Mouse (Mus musculus): Measurements from ENCODE around the gene Ccdc137. TPM values are rescaled to one million over a fixed set of nuclear protein-coding genes. Genes with fewer than 3 reads are reported as not detected.

The Ccdc137 gene
- polyA plus RNA-seq, 1 experiment from 2014 or later: 15.2 TPM

GRCm38 (mm10) chr11:120492024-120492877 lies 34.3 kb downstream of the Ccdc137 start:
- Histone ChIP-seq H3K27ac (ENCODE audit: low read length) (peak overlapping the region; percentile 89), H3K4me2 (ENCODE audit: low read depth, low read length) (peak overlapping the region; percentile 98), H3K27me3 (ENCODE audit: control insufficient read depth, insufficient read depth, low read depth, low read length) (no peaks in the 10 kb centered on the region), H3K4me1 (ENCODE audit: control insufficient read depth, low read depth, low read length) (peaks cover 35% of the 10 kb centered on the region), H3K4me3 (ENCODE audit: low read depth, low read length) (peak overlapping the region; percentile 93), H3K36me3 (ENCODE audit: control insufficient read depth, insufficient read depth) (peaks cover 17% of the 10 kb centered on the region), H3K9ac (ENCODE audit: low read depth, low read length) (peak overlapping the region; percentile 93), H3K9me3 (replicated peaks; ENCODE audit: control insufficient read depth, low read length) (no peaks in the 10 kb centered on the region)
- ATAC-seq (ENCODE audit: low read depth): peak; percentile 50
- under 1% methylated on average over 47 of the region's 48 CpGs for WGBS (ENCODE audit: insufficient replicate concordance)

DNA sequence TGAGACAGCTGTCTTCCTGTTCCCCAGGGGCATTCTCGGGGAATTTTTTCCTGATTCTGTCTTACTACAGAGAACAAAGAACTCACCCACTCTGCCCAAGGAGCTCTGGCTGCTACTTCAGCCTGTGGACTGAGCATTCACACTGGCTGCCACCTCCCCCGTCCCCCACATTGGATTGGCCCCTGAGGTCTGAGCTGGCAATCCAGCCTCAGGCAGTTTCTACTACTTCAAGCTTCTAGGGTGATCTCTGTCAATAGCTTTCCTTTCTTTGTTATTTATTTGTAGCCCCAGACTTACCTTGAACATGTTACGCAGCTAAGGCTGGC lies 34.9 kb downstream of the Ccdc137 start:
- Histone ChIP-seq H3K27me3 (ENCODE audit: control insufficient read depth, insufficient read depth, low read depth, low read length) (no peaks in the 10 kb centered on the region), H3K9ac (ENCODE audit: low read depth, low read length) (peak overlapping the region; percentile 93), H3K27ac (ENCODE audit: low read length) (peak overlapping the region; percentile 89), H3K4me1 (ENCODE audit: control insufficient read depth, low read depth, low read length) (peaks cover 35% of the 10 kb centered on the region), H3K4me2 (ENCODE audit: low read depth, low read length) (peak overlapping the region; percentile 98), H3K4me3 (ENCODE audit: low read depth, low read length) (peak overlapping the region; percentile 93), H3K36me3 (ENCODE audit: control insufficient read depth, insufficient read depth) (peaks cover 14% of the 10 kb centered on the region), H3K9me3 (replicated peaks; ENCODE audit: control insufficient read depth, low read length) (no peaks in the 10 kb centered on the region)
- ATAC-seq (ENCODE audit: low read depth): no peak
- WGBS (ENCODE audit: insufficient replicate concordance): 35% methylated on average over 3 of the region's 3 CpGs

DNA sequence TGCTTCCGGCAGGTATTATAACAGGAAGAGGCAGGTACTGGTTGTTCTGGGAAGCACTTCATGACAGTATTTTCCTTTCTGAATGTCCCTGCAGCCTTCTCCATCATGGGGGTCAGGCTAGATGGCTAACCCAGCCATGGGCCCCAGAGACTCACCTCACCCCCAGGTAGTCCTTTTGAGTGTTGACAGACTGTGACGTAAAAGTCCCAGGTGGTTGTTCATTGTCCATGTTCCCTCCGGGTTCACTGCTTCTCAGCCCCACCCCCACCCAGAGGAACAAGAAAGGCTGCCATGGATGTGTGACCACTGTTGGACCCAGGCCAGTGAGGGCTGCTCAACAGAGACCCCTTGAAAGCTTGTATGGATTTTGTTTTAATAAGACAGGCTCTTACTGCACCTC lies 35.4 kb downstream of the Ccdc137 start:
- peaks cover 35% of the 10 kb centered on the region for H3K4me1 ChIP-seq (ENCODE audit: control insufficient read depth, low read depth, low read length)
- WGBS (ENCODE audit: insufficient replicate concordance): 71% methylated on average over 3 of the region's 3 CpGs
- ATAC-seq (ENCODE audit: low read depth): no peak
- H3K27ac ChIP-seq (ENCODE audit: low read length): peak overlapping the region; percentile 89
- H3K9me3 ChIP-seq (replicated peaks; ENCODE audit: control insufficient read depth, low read length): no peaks in the 10 kb centered on the region
- H3K4me2 ChIP-seq (ENCODE audit: low read depth, low read length): peak overlapping the region; percentile 98
- peaks cover 16% of the 10 kb centered on the region for H3K36me3 ChIP-seq (ENCODE audit: control insufficient read depth, insufficient read depth)
- H3K4me3 ChIP-seq (ENCODE audit: low read depth, low read length): peak overlapping the region; percentile 93
- peak overlapping the region; percentile 93; the same call in 1 of the 2 replicates for H3K9ac ChIP-seq (ENCODE audit: low read depth, low read length)
- no peaks in the 10 kb centered on the region for H3K27me3 ChIP-seq (ENCODE audit: control insufficient read depth, insufficient read depth, low read depth, low read length)

DNA sequence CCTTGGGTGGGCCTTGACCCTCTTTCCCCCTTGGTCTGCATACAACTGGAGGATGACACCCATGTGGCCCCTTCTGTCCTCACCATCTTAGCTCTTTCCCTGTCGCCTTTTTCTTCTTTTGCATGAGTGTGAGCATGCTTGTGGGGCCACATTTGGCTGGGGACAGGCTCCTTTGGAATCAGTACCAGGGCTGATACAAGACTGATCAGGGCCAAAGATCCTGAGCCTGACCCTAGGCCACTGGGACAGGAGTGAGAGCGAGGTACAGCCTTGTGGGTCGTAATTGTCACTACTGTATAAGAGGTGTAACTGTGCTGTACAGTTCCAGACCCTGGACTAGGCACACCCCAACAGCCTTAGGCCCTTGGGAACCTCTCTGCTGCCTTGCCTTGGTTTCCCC lies 36.0 kb downstream of the Ccdc137 start:
- Histone ChIP-seq H3K9me3 (replicated peaks; ENCODE audit: control insufficient read depth, low read length) (no peaks in the 10 kb centered on the region), H3K4me3 (ENCODE audit: low read depth, low read length) (no peak overlapping the region), H3K9ac (ENCODE audit: low read depth, low read length) (no peak overlapping the region), H3K27ac (ENCODE audit: low read length) (no peak overlapping the region), H3K27me3 (ENCODE audit: control insufficient read depth, insufficient read depth, low read depth, low read length) (no peaks in the 10 kb centered on the region), H3K4me1 (ENCODE audit: control insufficient read depth, low read depth, low read length) (peaks cover 35% of the 10 kb centered on the region), H3K36me3 (ENCODE audit: control insufficient read depth, insufficient read depth) (peaks cover 17% of the 10 kb centered on the region), H3K4me2 (ENCODE audit: low read depth, low read length) (0 out of 2 replicates have a peak overlapping the region, but pooled peaks have one; percentile 98)
- 68% methylated on average over 3 of the region's 3 CpGs for WGBS (ENCODE audit: insufficient replicate concordance)
- ATAC-seq (ENCODE audit: low read depth): no peak

GRCm38 (mm10) chr11:120497436-120497835 lies 39.5 kb downstream of the Ccdc137 start:
- no peak for ATAC-seq (ENCODE audit: low read depth)
- 85% methylated on average over 3 of the region's 3 CpGs for WGBS (ENCODE audit: insufficient replicate concordance)
- H3K27me3 ChIP-seq (ENCODE audit: control insufficient read depth, insufficient read depth, low read depth, low read length): no peaks in the 10 kb centered on the region

GRCm38 (mm10) chr11:120498226-120498625 lies 40.3 kb downstream of the Ccdc137 start:
- WGBS (ENCODE audit: insufficient replicate concordance): 83% methylated on average over 12 of the region's 12 CpGs
- Histone ChIP-seq H3K4me1 (ENCODE audit: control insufficient read depth, low read depth, low read length) (peaks cover 12% of the 10 kb centered on the region), H3K27me3 (ENCODE audit: control insufficient read depth, insufficient read depth, low read depth, low read length) (no peaks in the 10 kb centered on the region), H3K36me3 (ENCODE audit: control insufficient read depth, insufficient read depth) (peaks cover 17% of the 10 kb centered on the region), H3K27ac (ENCODE audit: low read length) (no peak overlapping the region), H3K4me3 (ENCODE audit: low read depth, low read length) (no peak overlapping the region), H3K4me2 (ENCODE audit: low read depth, low read length) (no peak overlapping the region), H3K9ac (ENCODE audit: low read depth, low read length) (no peak overlapping the region), H3K9me3 (replicated peaks; ENCODE audit: control insufficient read depth, low read length) (no peaks in the 10 kb centered on the region)
- no peak for ATAC-seq (ENCODE audit: low read depth)

More at GRCm38 (mm10) chr11:120497436-120497835, 39.5 kb downstream of the Ccdc137 start:
- Histone ChIP-seq H3K27ac (ENCODE audit: low read length) (no peak overlapping the region), H3K4me1 (ENCODE audit: control insufficient read depth, low read depth, low read length) (peaks cover 20% of the 10 kb centered on the region), H3K4me3 (ENCODE audit: low read depth, low read length) (no peak overlapping the region), H3K9me3 (replicated peaks; ENCODE audit: control insufficient read depth, low read length) (no peaks in the 10 kb centered on the region), H3K36me3 (ENCODE audit: control insufficient read depth, insufficient read depth) (peaks cover 17% of the 10 kb centered on the region), H3K9ac (ENCODE audit: low read depth, low read length) (no peak overlapping the region), H3K4me2 (ENCODE audit: low read depth, low read length) (no peak overlapping the region)

DNA sequence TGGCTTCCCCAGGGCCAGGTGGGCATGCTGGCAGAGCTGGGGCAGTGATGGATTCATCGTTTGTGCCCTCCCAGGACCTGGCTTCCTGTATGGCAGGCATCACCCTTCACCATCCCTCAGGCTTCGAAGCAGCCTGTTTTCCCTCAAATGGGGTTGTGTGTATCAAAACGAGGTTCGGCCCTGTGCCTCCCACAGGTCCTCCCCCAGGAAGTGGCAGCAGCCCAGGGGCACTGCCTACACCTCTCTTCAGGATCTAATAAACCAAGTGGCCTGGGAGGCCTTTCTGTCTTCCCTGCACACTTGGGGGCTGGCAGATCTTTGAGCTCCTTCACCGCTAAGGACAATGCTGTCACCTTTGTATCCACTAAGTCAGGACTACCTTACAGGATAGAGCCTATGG lies 41.0 kb downstream of the Ccdc137 start:
- ATAC-seq (ENCODE audit: low read depth): no peak
- Histone ChIP-seq H3K9me3 (replicated peaks; ENCODE audit: control insufficient read depth, low read length) (no peaks in the 10 kb centered on the region), H3K9ac (ENCODE audit: low read depth, low read length) (no peak overlapping the region), H3K4me2 (ENCODE audit: low read depth, low read length) (no peak overlapping the region), H3K4me1 (ENCODE audit: control insufficient read depth, low read depth, low read length) (peaks cover 6% of the 10 kb centered on the region), H3K27me3 (ENCODE audit: control insufficient read depth, insufficient read depth, low read depth, low read length) (no peaks in the 10 kb centered on the region), H3K4me3 (ENCODE audit: low read depth, low read length) (no peak overlapping the region), H3K27ac (ENCODE audit: low read length) (no peak overlapping the region), H3K36me3 (ENCODE audit: control insufficient read depth, insufficient read depth) (peaks cover 17% of the 10 kb centered on the region)
- WGBS (ENCODE audit: insufficient replicate concordance): 76% methylated on average over 5 of the region's 5 CpGs

- Histone ChIP-seq H3K4me1 (ENCODE audit: control insufficient read depth, low read depth, low read length) (peaks cover 5% of the 10 kb centered on the region), H3K4me3 (ENCODE audit: low read depth, low read length) (no peak overlapping the region), H3K4me2 (ENCODE audit: low read depth, low read length) (no peak overlapping the region), H3K36me3 (ENCODE audit: control insufficient read depth, insufficient read depth) (peaks cover 17% of the 10 kb centered on the region), H3K9me3 (replicated peaks; ENCODE audit: control insufficient read depth, low read length) (no peaks in the 10 kb centered on the region), H3K27ac (ENCODE audit: low read length) (no peak overlapping the region), H3K9ac (ENCODE audit: low read depth, low read length) (no peak overlapping the region), H3K27me3 (ENCODE audit: control insufficient read depth, insufficient read depth, low read depth, low read length) (no peaks in the 10 kb centered on the region)
- WGBS (ENCODE audit: insufficient replicate concordance): 73% methylated on average over 6 of the region's 6 CpGs
- ATAC-seq (ENCODE audit: low read depth): no peak
Observed at GRCm38 (mm10) chr11:120499894-120500293, 42.0 kb downstream of the Ccdc137 start.

GRCm38 (mm10) chr11:120500357-120500756 lies 42.4 kb downstream of the Ccdc137 start:
- Histone ChIP-seq H3K4me1 (ENCODE audit: control insufficient read depth, low read depth, low read length) (peaks cover 5% of the 10 kb centered on the region), H3K4me3 (ENCODE audit: low read depth, low read length) (no peak overlapping the region), H3K4me2 (ENCODE audit: low read depth, low read length) (no peak overlapping the region), H3K9me3 (replicated peaks; ENCODE audit: control insufficient read depth, low read length) (no peaks in the 10 kb centered on the region), H3K27ac (ENCODE audit: low read length) (no peak overlapping the region), H3K9ac (ENCODE audit: low read depth, low read length) (no peak overlapping the region), H3K27me3 (ENCODE audit: control insufficient read depth, insufficient read depth, low read depth, low read length) (no peaks in the 10 kb centered on the region), H3K36me3 (ENCODE audit: control insufficient read depth, insufficient read depth) (peaks cover 13% of the 10 kb centered on the region)
- 18% methylated on average over 3 of the region's 3 CpGs for WGBS (ENCODE audit: insufficient replicate concordance)
- ATAC-seq (ENCODE audit: low read depth): peak; percentile 12; the same call in 1 of the 2 replicates

Data from liver, embryonic 16.5 days (tissue).